Mouse (Mus musculus) mammary gland, adult 2 months (tissue): ENCODE data around the gene Romo1. TPM values are rescaled to one million over a fixed set of nuclear protein-coding genes. Genes with fewer than 3 reads are reported as not detected.

Source experiments
- polyA plus RNA-seq: library from polyadenylated mRNA; depleted of rRNA; stranded (reverse); fragments of >200 nt; gene quantifications from 2 replicates; pipeline ENCODE4 v1.2.3, GENCODE M21; 2012; ENCODE audit warnings: low replicate concordance; rRNA removed

The Romo1 gene
- polyA plus RNA-seq: 181 and 383 TPM in 2 replicates

GRCm38 (mm10) chr2:156143953-156144724 is at the start of gene Romo1, which contains the start of gene Nfs1:
Romo1 (plus strand) TSS chr2:156144039.
Nfs1 (minus strand) TSS chr2:156144186.

GRCm38 (mm10) chr2:156111358-156112079 is 32.3 kb upstream of the Romo1 start, which contains the start of the genes Cpne1 and Rbm12:
Cpne1 (minus strand) TSS chr2:156111965.
Rbm12 (minus strand) TSS chr2:156111978.

GRCm38 (mm10) chr2:156126992-156127391 is 16.8 kb upstream of the Romo1 start, which contains the start of gene Gm28036:
Gm28036 (minus strand) TSS chr2:156127092.

GRCm38 (mm10) chr2:156180094-156180821 is 36.4 kb downstream of the Romo1 start, which contains the start of gene Rbm39:
Rbm39 (minus strand) TSS chr2:156180238.

Other genes with a start within 250 kb of the Romo1 start
- gene Uqcc1, start 213.7 kb upstream of the Romo1 start, polyA plus RNA-seq: 17.9 and 69.2 TPM in 2 replicates
- gene Gm15557, start 203.3 kb upstream of the Romo1 start, polyA plus RNA-seq: not detected in 2 replicates
- gene Gdf5, start 198.7 kb upstream of the Romo1 start, polyA plus RNA-seq: 0.63 and 1.0 TPM in 2 replicates
- gene Cep250, start 187.6 kb upstream of the Romo1 start, polyA plus RNA-seq: 10.2 and 10.8 TPM in 2 replicates
- gene 6430550D23Rik, start 136.1 kb upstream of the Romo1 start, polyA plus RNA-seq: 2.4 and 6.7 TPM in 2 replicates
- 195 and 238 TPM in 2 replicates for gene Ergic3, start 136.0 kb upstream of the Romo1 start, polyA plus RNA-seq
- 6.6 and 7.5 TPM in 2 replicates for gene Fer1l4, start 91.1 kb upstream of the Romo1 start, polyA plus RNA-seq
- gene Spag4, start 78.9 kb upstream of the Romo1 start, polyA plus RNA-seq: 4.6 and 6.2 TPM in 2 replicates
- gene Cpne1, start 32.1 kb upstream of the Romo1 start, polyA plus RNA-seq: 88.5 and 117 TPM in 2 replicates
- 9.4 and 17.0 TPM in 2 replicates for gene Rbm12, start 32.1 kb upstream of the Romo1 start, polyA plus RNA-seq
- 2.4 and 4.8 TPM in 2 replicates for gene Gm28036, start 16.9 kb upstream of the Romo1 start, polyA plus RNA-seq
- gene Nfs1, start 147 bp downstream of the Romo1 start, polyA plus RNA-seq: 67.7 and 98.0 TPM in 2 replicates
- gene Rbm39, start 36.2 kb downstream of the Romo1 start, polyA plus RNA-seq: 34.1 and 83.0 TPM in 2 replicates
- 16.7 and 22.2 TPM in 2 replicates for gene Phf20, start 52.4 kb downstream of the Romo1 start, polyA plus RNA-seq
- 1.6 TPM in 2 replicates for gene Cnbd2, start 168.3 kb downstream of the Romo1 start, polyA plus RNA-seq
- 66.7 and 462 TPM in 2 replicates for gene Scand1, start 168.7 kb downstream of the Romo1 start, polyA plus RNA-seq